Mouse (Mus musculus): ENCODE measurements around the gene Tmbim4.
"Not testable (repeated sequence)": the region's sequence is repeated elsewhere in the genome, so short reads cannot be mapped to it uniquely, and the experiment has no call there.

Gene Tmbim4

DNA sequence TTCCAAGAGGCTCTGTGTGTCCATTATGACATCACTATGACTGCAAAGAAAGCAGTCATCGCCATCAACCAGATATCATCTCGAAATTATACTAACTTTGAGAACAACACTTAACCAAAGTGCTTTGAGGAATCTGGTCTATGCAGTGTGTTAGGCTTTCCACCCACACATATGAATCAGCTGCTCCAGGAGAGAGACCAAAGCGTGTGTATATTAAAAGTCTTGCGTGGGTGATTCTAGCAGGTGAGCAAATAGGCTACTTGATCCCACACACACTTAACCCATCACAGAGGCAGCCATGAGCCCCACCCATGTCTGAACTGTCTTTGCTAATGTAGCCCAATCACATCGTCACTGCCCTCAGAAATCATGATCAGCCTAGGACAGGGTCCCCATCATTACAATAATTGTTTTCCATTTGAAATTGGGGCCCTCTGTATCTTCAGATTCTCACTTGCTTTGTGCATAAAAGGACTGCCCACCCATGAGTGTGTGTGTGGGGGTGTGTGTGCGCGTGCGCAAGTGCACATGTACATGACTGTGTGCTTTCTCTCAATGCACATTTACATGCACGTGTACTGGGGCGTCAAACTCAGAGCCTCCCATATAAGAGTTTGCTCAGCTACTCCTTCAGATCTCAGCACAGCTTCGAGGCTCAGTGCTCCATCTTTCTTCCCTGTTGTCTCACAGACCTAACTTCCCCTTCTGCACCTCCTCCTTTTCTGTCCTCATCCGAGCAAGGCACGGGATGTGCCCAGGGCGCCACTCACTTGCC lies 4.1 kb upstream of the Tmbim4 start:
- no peak for DNase-seq (ENCODE audit: low read depth, low spot score)

DNA sequence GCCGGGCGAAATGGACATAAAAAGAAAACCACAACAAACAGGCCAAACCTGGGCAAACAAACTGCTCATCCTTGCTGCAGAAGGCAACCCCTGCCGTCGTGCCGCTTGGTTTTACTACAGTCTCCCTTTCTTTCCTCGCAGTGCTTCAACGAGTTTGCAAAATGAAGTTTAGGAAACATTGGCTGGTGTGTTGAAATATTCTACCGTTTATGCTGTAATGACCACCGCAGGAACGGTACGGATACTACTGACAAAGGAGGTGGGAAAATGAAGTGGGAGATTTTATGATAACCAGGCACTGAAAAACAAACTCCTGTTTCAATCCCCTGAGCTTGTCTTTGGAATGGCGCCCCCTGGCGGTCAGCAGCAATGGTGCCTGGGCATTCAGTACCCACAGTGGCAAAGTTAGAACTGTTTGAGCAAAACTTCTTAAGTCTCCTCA lies 592 bp downstream of the Tmbim4 start, which contains the start of gene Irak3:
Gene Irak3 (minus strand): TSS at position 170 of the 442 bp plus-strand sequence.
- peak; percentile 60 for DNase-seq (ENCODE audit: low read depth, low spot score)

DNA sequence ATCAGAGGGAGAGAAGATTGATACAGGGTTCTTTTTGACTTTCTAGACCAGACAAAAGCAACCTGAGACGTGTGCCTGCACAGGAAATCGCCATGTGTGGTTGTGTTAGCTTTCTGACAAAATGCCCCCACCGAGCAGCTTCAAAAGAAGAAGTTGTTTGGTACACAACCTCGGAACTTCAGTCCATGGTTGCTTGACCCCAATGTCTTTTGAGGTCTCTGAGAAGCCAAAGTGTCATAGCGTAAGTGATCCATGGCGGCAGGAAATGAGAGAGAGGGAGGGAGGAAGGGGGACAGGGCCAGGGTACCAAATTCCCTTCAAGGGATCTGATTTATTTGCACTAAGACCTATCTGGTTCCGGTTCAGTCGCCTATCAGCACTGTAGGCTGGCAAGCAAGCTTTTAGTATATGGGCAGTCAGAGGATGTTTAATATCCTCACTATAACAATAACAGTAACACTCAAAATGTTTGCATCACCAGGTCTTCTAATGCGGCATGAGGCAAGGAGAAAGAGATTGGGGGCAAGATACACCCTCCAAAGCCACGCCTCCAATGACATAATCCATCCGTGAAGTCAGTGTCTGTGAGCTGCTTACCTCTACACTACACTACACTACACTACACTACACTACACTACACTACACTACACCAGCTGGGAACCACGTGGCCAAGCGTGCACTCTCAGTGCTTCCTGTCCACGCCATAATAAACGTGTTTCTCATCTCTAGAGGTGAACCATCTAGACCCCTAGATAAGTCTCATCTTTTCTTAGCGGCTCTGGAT lies 1.3 kb downstream of the Tmbim4 start:
- DNase-seq (ENCODE audit: low read depth, low spot score): no peak

GRCm38 (mm10) chr10:120204591-120205210 lies 3.3 kb downstream of the Tmbim4 start:
- no peak for DNase-seq (ENCODE audit: low read depth, low spot score)

GRCm38 (mm10) chr10:120208015-120208414 lies 6.6 kb downstream of the Tmbim4 start:
- DNase-seq (ENCODE audit: low read depth, low spot score): no peak

DNA sequence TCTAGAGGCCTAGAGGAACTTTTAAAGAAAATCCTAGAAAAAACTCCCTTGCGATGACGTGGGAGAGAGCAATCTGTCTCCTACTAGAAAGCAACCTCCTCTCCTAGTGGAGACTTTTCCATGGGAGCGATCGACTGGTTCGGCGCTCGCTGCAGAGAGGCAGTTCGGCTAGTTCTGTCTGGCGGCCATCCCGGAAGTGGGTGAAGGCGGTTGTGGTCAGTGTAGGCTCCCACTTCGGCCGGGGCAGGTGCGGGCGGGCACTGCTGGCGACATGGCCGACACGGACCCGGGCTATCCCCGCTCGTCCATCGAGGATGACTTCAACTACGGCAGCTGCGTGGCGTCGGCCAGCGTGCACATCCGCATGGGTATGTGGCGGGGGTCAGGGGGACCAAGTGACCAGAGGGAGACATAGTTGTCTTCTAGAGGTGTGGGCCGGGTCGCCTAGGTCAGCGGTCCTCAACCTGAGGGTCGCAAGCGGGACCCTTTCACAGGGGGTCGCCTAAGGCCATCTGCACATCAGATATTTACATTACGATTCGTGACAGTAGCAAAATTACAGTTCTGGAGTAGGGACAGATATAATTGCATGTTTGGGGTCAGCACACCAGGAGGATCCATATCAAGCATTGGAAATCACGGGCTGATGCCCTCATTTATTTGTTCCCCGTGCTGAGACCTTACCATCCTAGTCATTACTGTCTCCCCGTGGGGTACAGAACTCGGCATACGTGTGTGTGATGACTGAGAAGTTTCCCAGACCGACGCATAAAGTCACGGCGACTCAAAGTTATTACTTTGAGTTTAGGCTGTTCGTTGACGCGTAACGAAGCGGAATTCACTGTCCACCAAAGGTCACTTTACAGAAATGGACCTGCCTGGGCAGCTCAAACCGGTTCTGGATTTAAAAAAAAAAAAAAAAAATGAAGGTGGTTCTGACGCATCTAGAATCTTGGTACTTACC lies 7.5 kb downstream of the Tmbim4 start:
- DNase-seq (ENCODE audit: low read depth, low spot score): peak; percentile 44

DNA sequence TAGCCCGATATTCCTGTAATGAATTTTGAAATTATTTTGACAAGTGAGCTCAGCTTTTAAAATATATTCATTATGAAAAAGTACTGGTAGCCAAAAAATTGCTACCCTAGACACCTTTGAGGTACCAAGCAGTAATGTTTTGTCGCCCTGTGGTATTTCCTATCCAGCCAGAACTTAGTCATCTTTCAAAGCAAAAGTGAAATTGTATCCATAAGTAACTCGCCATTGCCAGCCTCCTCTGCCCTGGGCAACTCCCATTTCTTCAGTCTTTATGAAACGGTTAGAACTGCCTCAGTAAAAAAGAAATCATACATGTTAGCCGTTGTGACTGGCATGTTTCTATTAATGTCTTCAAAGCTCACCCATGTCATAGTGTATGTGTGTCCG lies 8.1 kb downstream of the Tmbim4 start:
- peak; percentile 17 for DNase-seq (ENCODE audit: low read depth, low spot score)

DNA sequence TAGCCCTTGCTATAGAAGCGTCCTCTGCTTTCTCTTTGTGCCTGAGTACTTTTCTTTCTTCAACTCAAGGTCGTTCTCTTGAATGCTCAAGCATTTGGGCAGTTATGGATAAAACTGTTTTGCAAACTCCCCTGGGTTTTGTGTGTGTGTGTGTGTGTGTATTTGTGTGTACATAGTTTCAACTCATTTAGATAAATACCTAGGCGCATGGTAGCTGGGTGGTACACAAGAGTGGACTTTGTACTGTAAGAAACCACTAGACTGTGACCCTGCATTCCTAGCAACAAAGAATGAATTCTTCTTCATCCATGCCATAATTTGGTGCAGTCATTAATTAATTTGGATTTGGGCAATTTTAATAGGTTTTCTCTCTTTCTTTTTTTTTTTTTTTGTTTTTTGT lies 8.7 kb downstream of the Tmbim4 start:
- DNase-seq (ENCODE audit: low read depth, low spot score): no peak

- not testable (repeated sequence) for DNase-seq (ENCODE audit: low read depth, low spot score)
Measured at GRCm38 (mm10) chr10:120217099-120217498, 15.7 kb downstream of the Tmbim4 start.

- no peak for DNase-seq (ENCODE audit: low read depth, low spot score)
Measured at GRCm38 (mm10) chr10:120218996-120219395, 17.6 kb downstream of the Tmbim4 start.

DNA sequence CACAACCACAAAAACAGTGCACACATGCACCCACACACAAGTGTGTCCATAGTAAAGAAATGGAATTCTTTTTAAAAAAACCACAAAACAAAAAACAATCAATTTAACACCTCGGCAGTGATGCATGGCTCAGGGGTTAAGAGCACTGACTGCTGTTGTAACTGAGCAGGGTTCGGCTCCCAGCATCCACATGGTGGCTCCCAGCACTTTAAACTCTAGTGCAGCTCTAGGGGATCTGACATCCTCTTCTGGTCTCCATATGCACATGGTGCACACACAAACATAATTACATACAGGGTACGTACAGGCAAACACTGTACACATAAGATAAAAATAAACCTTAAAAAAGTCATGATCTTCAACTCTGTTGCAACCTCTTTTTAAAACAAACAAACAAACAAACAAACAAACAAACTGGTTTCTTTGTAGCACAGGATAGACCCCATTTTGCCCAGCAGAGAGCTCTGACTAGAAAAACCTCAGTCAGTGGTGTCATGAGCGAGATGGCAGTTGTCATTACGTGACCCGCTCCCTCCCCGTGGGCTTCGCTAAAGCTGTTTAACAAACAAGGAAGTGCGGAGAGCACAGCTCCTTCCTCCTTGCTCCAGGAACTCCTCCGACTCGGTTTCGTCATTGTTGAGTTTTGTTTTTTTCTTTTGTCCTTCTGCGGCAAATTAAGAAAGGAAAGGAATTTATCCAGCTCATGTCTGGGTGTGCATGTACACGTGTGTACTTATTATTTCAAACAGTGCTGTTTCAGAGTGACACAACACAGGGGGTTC lies 18.4 kb downstream of the Tmbim4 start:
- DNase-seq (ENCODE audit: low read depth, low spot score): no peak

GRCm38 (mm10) chr10:120220776-120221175 lies 19.4 kb downstream of the Tmbim4 start:
- no peak for DNase-seq (ENCODE audit: low read depth, low spot score)

- DNase-seq (ENCODE audit: low read depth, low spot score): peak; percentile 73
Measured at GRCm38 (mm10) chr10:120226871-120227661, 25.7 kb downstream of the Tmbim4 start, which contains the start of gene Llph. TSS of gene Llph (plus strand) at chr10:120227070.

- peak; percentile 53 for DNase-seq (ENCODE audit: low read depth, low spot score)
Measured at GRCm38 (mm10) chr10:120231718-120232117, 30.3 kb downstream of the Tmbim4 start.

DNA sequence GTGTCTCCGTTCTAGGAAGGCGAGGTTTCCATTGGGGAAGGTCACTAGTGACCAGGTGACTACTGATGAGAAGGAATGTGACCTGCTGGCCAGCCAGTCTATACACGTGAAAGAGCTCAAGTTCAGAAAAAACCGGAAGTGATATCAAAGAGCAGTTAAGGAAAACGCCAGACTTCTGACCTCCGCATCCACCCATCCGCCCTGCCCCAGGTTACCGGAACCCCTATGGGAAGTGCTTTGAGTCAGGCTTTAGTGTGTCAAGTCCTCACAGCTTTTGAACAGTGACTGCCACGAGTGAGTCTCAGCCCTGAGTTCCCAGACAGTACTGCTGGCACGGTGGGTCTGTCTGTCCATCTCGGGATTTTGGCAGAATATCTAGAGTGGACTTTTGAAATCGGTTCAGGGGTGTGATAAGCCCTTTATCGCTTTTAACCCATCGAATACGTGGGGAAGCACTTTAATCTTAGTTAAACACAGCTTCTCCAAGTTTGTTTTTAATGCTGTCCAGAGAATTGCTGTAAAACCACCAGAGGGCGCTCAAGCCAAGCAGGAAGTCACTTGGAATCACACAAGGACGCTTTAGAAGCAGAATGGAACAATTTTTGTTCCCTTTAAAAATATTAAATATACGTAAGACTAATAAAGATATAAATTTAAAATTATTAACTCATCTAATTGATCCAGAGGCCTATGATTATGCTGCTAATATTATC lies 32.4 kb downstream of the Tmbim4 start:
- no peak for DNase-seq (ENCODE audit: low read depth, low spot score)

DNA sequence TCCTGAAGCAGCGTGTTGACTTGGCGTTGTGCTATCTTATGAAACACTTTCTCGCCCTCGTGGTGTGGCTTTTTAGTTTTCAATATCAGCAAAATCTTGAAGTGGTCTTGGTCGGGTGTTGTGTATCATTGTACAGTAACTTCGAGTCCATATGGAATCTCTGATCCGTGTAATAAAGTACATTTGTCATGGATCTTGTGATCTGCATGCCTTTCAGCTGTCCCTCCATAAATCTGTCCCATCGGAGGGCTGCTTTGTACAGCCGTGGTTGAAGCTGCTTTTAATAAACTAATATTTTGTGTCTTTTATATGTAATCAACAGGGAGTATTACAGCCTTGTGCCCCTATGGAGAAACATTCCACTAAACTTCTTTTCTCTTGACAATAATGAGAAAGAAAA lies 35.5 kb downstream of the Tmbim4 start:
- DNase-seq (ENCODE audit: low read depth, low spot score): no peak

GRCm38 (mm10) chr10:120238241-120238640 lies 36.9 kb downstream of the Tmbim4 start:
- no peak for DNase-seq (ENCODE audit: low read depth, low spot score)

DNA sequence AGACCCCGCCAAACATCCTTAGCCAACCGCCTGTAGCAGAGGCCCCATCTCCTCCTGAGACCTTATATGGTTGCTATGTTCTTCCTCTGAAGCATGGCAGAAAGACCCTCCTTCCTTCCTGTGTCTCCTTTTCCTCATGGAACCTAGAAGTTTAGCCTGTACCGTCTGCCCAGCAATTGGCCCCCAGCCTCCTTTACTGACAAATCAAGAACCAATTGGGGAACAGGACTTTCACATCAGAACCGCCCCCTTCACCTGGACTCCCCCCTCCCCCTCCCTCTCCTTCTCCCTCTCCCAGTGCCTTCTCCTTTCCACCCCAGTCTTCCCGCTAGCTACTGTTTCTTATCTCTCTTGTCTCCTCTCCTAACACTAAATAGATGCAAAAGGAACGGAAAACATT lies 38.1 kb downstream of the Tmbim4 start:
- DNase-seq (ENCODE audit: low read depth, low spot score): no peak

- no peak for DNase-seq (ENCODE audit: low read depth, low spot score)
Measured at GRCm38 (mm10) chr10:120242421-120242820, 41.0 kb downstream of the Tmbim4 start.
